Mouse (Mus musculus): ENCODE results near the gene Fpgs. TPM values are rescaled to one million over a fixed set of nuclear protein-coding genes. Genes with fewer than 3 reads are reported as not detected.

Fpgs gene
- polyA plus RNA-seq, 1 experiment from 2014 or later = 19.3 TPM

GRCm38 (mm10) chr2:32693282-32693681 is 10.7 kb downstream of the Fpgs start:
- no peaks in the 10 kb centered on the region for H3K27me3 ChIP-seq (replicated peaks)
- H3K27ac ChIP-seq (replicated peaks) = peak overlapping the region; percentile 89
- peak overlapping the region; percentile 88 for H3K4me3 ChIP-seq (replicated peaks)
- ATAC-seq (ENCODE audit: low FRiP score) = no peak
- no peaks in the 10 kb centered on the region for H3K36me3 ChIP-seq
- H3K9me3 ChIP-seq (replicated peaks) = no peaks in the 10 kb centered on the region
- peaks cover 29% of the 10 kb centered on the region for H3K4me1 ChIP-seq
- H3K9ac ChIP-seq (replicated peaks) = peak overlapping the region; percentile 91
- WGBS = 15% methylated on average over 7 of the region's 7 CpGs
- peak overlapping the region; percentile 85 for H3K4me2 ChIP-seq

- Histone ChIP-seq H3K27ac (replicated peaks) (no peak overlapping the region), H3K4me2 (peak overlapping the region; percentile 85), H3K4me1 (peaks cover 29% of the 10 kb centered on the region), H3K9me3 (replicated peaks) (no peaks in the 10 kb centered on the region), H3K9ac (replicated peaks) (no peak overlapping the region), H3K36me3 (peaks cover 3% of the 10 kb centered on the region), H3K27me3 (replicated peaks) (no peaks in the 10 kb centered on the region), H3K4me3 (replicated peaks) (peak overlapping the region; percentile 88; the same call in 1 of the 2 replicates)
- ATAC-seq (ENCODE audit: low FRiP score) = no peak
- 92% methylated on average over 14 of the region's 14 CpGs for WGBS
These were observed 11.4 kb downstream of the Fpgs start for GRCm38 (mm10) chr2:32692496-32692895.

DNA sequence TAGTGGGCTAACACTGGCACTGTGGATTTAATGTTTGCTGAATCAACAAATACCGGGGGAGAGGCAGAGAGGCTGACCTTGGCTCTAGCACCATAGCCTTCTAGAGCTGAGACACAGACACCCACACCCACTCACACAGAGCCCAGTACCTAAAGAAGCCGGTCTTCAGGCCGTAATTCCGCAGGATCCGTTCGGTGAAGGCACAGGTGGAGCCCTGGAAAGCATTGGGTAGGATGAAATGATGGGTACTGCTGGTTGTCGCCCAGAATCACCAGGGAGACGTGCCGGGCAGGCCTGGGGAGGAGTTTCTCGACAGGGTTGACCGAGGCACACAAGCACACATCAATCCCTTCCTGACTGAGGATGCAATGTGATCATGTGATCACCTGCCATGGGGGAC is 12.9 kb downstream of the Fpgs start:
- H3K9me3 ChIP-seq (replicated peaks) = no peaks in the 10 kb centered on the region
- no peak overlapping the region for H3K9ac ChIP-seq (replicated peaks)
- peaks cover 17% of the 10 kb centered on the region for H3K36me3 ChIP-seq
- no peak overlapping the region for H3K4me3 ChIP-seq (replicated peaks)
- ATAC-seq (ENCODE audit: low FRiP score) = no peak
- H3K27ac ChIP-seq (replicated peaks) = no peak overlapping the region
- no peak overlapping the region for H3K4me2 ChIP-seq
- H3K27me3 ChIP-seq (replicated peaks) = no peaks in the 10 kb centered on the region
- WGBS = 83% methylated on average over 11 of the region's 11 CpGs
- peaks cover 29% of the 10 kb centered on the region for H3K4me1 ChIP-seq

- Histone ChIP-seq H3K9ac (replicated peaks) (no peak overlapping the region), H3K27ac (replicated peaks) (no peak overlapping the region), H3K9me3 (replicated peaks) (no peaks in the 10 kb centered on the region), H3K27me3 (replicated peaks) (no peaks in the 10 kb centered on the region), H3K4me1 (peaks cover 26% of the 10 kb centered on the region), H3K4me2 (no peak overlapping the region), H3K4me3 (replicated peaks) (no peak overlapping the region), H3K36me3 (peaks cover 29% of the 10 kb centered on the region)
- ATAC-seq (ENCODE audit: low FRiP score) = no peak
- 21% methylated on average over 5 of the region's 5 CpGs for WGBS
These were observed 14.5 kb downstream of the Fpgs start for GRCm38 (mm10) chr2:32689420-32689819.

GRCm38 (mm10) chr2:32687562-32687961 is 16.4 kb downstream of the Fpgs start:
- Histone ChIP-seq H3K36me3 (peaks cover 48% of the 10 kb centered on the region), H3K4me2 (no peak overlapping the region), H3K27me3 (replicated peaks) (no peaks in the 10 kb centered on the region), H3K4me3 (replicated peaks) (no peak overlapping the region), H3K4me1 (peaks cover 12% of the 10 kb centered on the region), H3K9me3 (replicated peaks) (no peaks in the 10 kb centered on the region), H3K27ac (replicated peaks) (no peak overlapping the region), H3K9ac (replicated peaks) (no peak overlapping the region)
- WGBS = 97% methylated on average over 8 of the region's 8 CpGs
- ATAC-seq (ENCODE audit: low FRiP score) = no peak

GRCm38 (mm10) chr2:32686640-32687039 is 17.3 kb downstream of the Fpgs start:
- H3K27ac ChIP-seq (replicated peaks) = no peak overlapping the region
- no peak overlapping the region for H3K4me3 ChIP-seq (replicated peaks)
- no peak overlapping the region for H3K9ac ChIP-seq (replicated peaks)
- no peak overlapping the region for H3K4me2 ChIP-seq
- H3K9me3 ChIP-seq (replicated peaks) = no peaks in the 10 kb centered on the region
- no peak for ATAC-seq (ENCODE audit: low FRiP score)
- peaks cover 50% of the 10 kb centered on the region for H3K36me3 ChIP-seq
- WGBS = 93% methylated on average over 5 of the region's 6 CpGs
- H3K4me1 ChIP-seq = peaks cover 6% of the 10 kb centered on the region; the same call in 1 of the 2 replicates
- no peaks in the 10 kb centered on the region for H3K27me3 ChIP-seq (replicated peaks)

GRCm38 (mm10) chr2:32685807-32686206 is 18.1 kb downstream of the Fpgs start:
- Histone ChIP-seq H3K27ac (replicated peaks) (no peak overlapping the region), H3K36me3 (peaks cover 50% of the 10 kb centered on the region), H3K27me3 (replicated peaks) (no peaks in the 10 kb centered on the region), H3K4me1 (0 out of 2 replicates have a peak, but pooled peaks cover 1% of the 10 kb centered on the region), H3K9ac (replicated peaks) (no peak overlapping the region), H3K9me3 (replicated peaks) (no peaks in the 10 kb centered on the region), H3K4me3 (replicated peaks) (no peak overlapping the region), H3K4me2 (no peak overlapping the region)
- 92% methylated on average over 3 of the region's 3 CpGs for WGBS
- no peak for ATAC-seq (ENCODE audit: low FRiP score)

GRCm38 (mm10) chr2:32684681-32685428 is 19.1 kb downstream of the Fpgs start:
- Histone ChIP-seq H3K9ac (replicated peaks) (no peak overlapping the region), H3K4me1 (peaks cover 6% of the 10 kb centered on the region; the same call in 1 of the 2 replicates), H3K27me3 (replicated peaks) (no peaks in the 10 kb centered on the region), H3K4me3 (replicated peaks) (no peak overlapping the region), H3K36me3 (peaks cover 50% of the 10 kb centered on the region), H3K4me2 (no peak overlapping the region), H3K9me3 (replicated peaks) (no peaks in the 10 kb centered on the region), H3K27ac (replicated peaks) (no peak overlapping the region)
- 97% methylated on average over 15 of the region's 15 CpGs for WGBS
- no peak for ATAC-seq (ENCODE audit: low FRiP score)

DNA sequence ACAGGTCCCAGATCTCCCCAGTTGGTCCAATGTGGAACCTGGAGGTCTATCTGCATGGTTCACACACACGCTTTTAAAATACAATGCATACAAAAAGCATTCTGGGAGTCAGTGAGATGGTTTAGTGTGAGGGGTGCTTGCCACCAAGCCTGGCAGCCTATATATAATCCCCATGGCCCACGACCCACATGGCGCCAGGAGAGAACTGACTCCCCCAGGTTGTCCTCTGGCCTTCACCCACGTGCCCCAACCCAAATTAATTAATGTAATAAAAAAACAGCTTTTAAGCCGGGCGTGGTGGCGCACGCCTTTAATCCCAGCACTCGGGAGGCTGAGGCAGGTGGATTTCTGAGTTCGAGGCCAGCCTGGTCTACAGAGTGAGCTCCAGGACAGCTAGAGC is 20.2 kb downstream of the Fpgs start:
- no peak for ATAC-seq (ENCODE audit: low FRiP score)
- Histone ChIP-seq H3K9me3 (replicated peaks) (no peaks in the 10 kb centered on the region), H3K27ac (replicated peaks) (no peak overlapping the region), H3K9ac (replicated peaks) (no peak overlapping the region), H3K4me1 (peaks cover 6% of the 10 kb centered on the region; the same call in 1 of the 2 replicates), H3K36me3 (peaks cover 50% of the 10 kb centered on the region), H3K27me3 (replicated peaks) (no peaks in the 10 kb centered on the region), H3K4me2 (no peak overlapping the region), H3K4me3 (replicated peaks) (no peak overlapping the region)
- WGBS = 93% methylated on average over 10 of the region's 10 CpGs

- ATAC-seq (ENCODE audit: low FRiP score) = no peak
- H3K4me2 ChIP-seq = no peak overlapping the region
- no peak overlapping the region for H3K9ac ChIP-seq (replicated peaks)
- peaks cover 50% of the 10 kb centered on the region for H3K36me3 ChIP-seq
- H3K4me1 ChIP-seq = peaks cover 6% of the 10 kb centered on the region; the same call in 1 of the 2 replicates
- H3K27me3 ChIP-seq (replicated peaks) = no peaks in the 10 kb centered on the region
- no peak overlapping the region for H3K27ac ChIP-seq (replicated peaks)
- 81% methylated on average over 14 of the region's 14 CpGs for WGBS
- H3K9me3 ChIP-seq (replicated peaks) = no peaks in the 10 kb centered on the region
- H3K4me3 ChIP-seq (replicated peaks) = no peak overlapping the region
These were observed 21.1 kb downstream of the Fpgs start for GRCm38 (mm10) chr2:32682721-32683417.

DNA sequence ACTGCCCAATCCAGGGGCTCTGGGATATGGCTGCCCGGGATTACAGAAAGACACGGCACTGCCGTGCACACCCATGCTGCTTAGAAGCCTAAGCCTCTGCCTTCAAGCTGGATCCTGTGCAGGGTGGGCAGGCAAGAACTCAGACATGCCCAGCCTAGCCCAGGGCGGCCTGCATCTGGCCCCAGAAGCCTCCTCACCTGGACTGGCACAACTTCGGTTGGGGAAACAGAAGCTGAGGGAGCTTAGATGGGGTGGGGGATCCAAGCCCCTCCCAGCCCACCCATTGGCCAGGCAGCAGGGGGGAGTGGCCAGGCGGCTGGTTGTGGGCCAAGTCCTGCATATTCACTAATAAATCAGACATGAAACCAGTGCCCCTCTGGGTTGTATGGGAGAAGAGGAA is 22.2 kb downstream of the Fpgs start:
- ATAC-seq (ENCODE audit: low FRiP score) = no peak
- Histone ChIP-seq H3K4me2 (no peak overlapping the region), H3K4me1 (peaks cover 6% of the 10 kb centered on the region; the same call in 1 of the 2 replicates), H3K9me3 (replicated peaks) (no peaks in the 10 kb centered on the region), H3K27me3 (replicated peaks) (no peaks in the 10 kb centered on the region), H3K9ac (replicated peaks) (no peak overlapping the region), H3K27ac (replicated peaks) (no peak overlapping the region), H3K36me3 (peaks cover 40% of the 10 kb centered on the region), H3K4me3 (replicated peaks) (no peak overlapping the region)
- 72% methylated on average over 6 of the region's 6 CpGs for WGBS
